Mouse (Mus musculus) intestine, embryonic 16.5 days (tissue): ENCODE results near the gene Pced1b. TPM values are rescaled to one million over a fixed set of nuclear protein-coding genes. Genes with fewer than 3 reads are reported as not detected.
"Not testable (repeated sequence)": the region's sequence is repeated elsewhere in the genome, so short reads cannot be mapped to it uniquely, and the experiment has no call there.

Experiments used
- ATAC-seq: fragments of 200-750 bp; cut with Nextera tagmentation; 2 replicates; pipeline ENCODE4 v1.8.0; 2017; ENCODE audit warnings: moderate TSS enrichment, moderate library complexity
- H3K27ac ChIP-seq: fragments of 300-500 bp; sonication (generic); 2 replicates; pipeline ENCODE4 v1.5.1; 2014; ENCODE audit warnings: mild to moderate bottlenecking, low read length
- H3K27me3 ChIP-seq: fragments of 300-500 bp; sonication (generic); replicated peaks from 2 replicates; pipeline ENCODE4 v1.6.1; 2014; ENCODE audit warnings: low read length, control low read depth, mixed read lengths; ENCODE audit not compliant: control insufficient read depth, insufficient read depth
- H3K36me3 ChIP-seq: fragments of 300-500 bp; sonication (generic); 2 replicates; pipeline ENCODE4 v1.6.1; 2014; ENCODE audit warnings: low read length, control low read depth; ENCODE audit not compliant: control insufficient read depth, insufficient read depth
- H3K4me1 ChIP-seq: fragments of 300-500 bp; sonication (generic); 2 replicates; pipeline ENCODE4 v1.6.1; 2014; ENCODE audit warnings: low read length, control low read depth, mixed read lengths; ENCODE audit not compliant: control insufficient read depth, insufficient read depth
- H3K4me2 ChIP-seq: fragments of 300-500 bp; sonication (generic); 2 replicates; pipeline ENCODE4 v1.6.1; 2014; ENCODE audit warnings: low read depth, low read length, control low read depth
- H3K4me3 ChIP-seq: fragments of 300-500 bp; sonication (generic); 2 replicates; pipeline ENCODE4 v1.5.1; 2014; ENCODE audit warnings: mild to moderate bottlenecking, low read length
- H3K9ac ChIP-seq: fragments of 300-500 bp; sonication (generic); 2 replicates; pipeline ENCODE4 v1.6.1; 2014; ENCODE audit warnings: low read depth, low read length
- H3K9me3 ChIP-seq: fragments of 300-500 bp; sonication (generic); 2 replicates; pipeline ENCODE4 v1.6.1; 2016; ENCODE audit warnings: low read length, control low read depth; ENCODE audit not compliant: control insufficient read depth
- WGBS: fragments of 180-500 bp; shearing (Covaris S2); extraction: QIAGEN DNeasy Blood & Tissue Kit; methylation state at CpG from one replicate; pipeline ENCODE4 v1.1.7; 2014; 5-methylcytosine and 5-hydroxymethylcytosine counted together
- polyA plus RNA-seq: library from polyadenylated mRNA; unstranded; fragments of >200 nt; fragmentation: Nextera tagmentation; extraction: Ambion mirVana; gene quantifications from 2 replicates; pipeline ENCODE4 v1.2.1, GENCODE M21; 2015

The Pced1b gene
- 3.0 and 3.6 TPM in 2 replicates for polyA plus RNA-seq

GRCm38 (mm10) chr15:97246911-97247790 lies at the start of gene Pced1b, which contains the start of gene Amigo2:
Pced1b (plus strand) TSS chr15:97247107.
Amigo2 (minus strand) TSS chr15:97247287.
- Histone ChIP-seq H3K4me3 (peak within 1 kb of the TSS; percentile 73), H3K36me3 (no peaks in the 10 kb centered on the region), H3K4me1 (peaks cover 2% of the 10 kb centered on the region; the same call in 1 of the 2 replicates), H3K9ac (peak within 1 kb of the TSS; percentile 85), H3K4me2 (peak within 1 kb of the TSS; percentile 94), H3K27me3 (peaks cover 11% of the 10 kb centered on the region; the same call in 1 of the 2 replicates), H3K9me3 (no peaks in the 10 kb centered on the region; the same call in 1 of the 2 replicates), H3K27ac (peak within 1 kb of the TSS; percentile 84)
- WGBS: under 1% methylated on average over 95 of the region's 125 CpGs
- ATAC-seq: peak; percentile 91

GRCm38 (mm10) chr15:97204889-97205288 lies 42.0 kb upstream of the Pced1b start:
- Histone ChIP-seq H3K4me2 (no peak overlapping the region), H3K27ac (no peak overlapping the region), H3K4me1 (no peaks in the 10 kb centered on the region), H3K36me3 (no peaks in the 10 kb centered on the region), H3K9me3 (no peaks in the 10 kb centered on the region), H3K27me3 (no peaks in the 10 kb centered on the region), H3K9ac (no peak overlapping the region), H3K4me3 (no peak overlapping the region)
- 77% methylated on average over 3 of the region's 3 CpGs for WGBS
- no peak for ATAC-seq

GRCm38 (mm10) chr15:97205776-97206175 lies 41.1 kb upstream of the Pced1b start:
- Histone ChIP-seq H3K27ac (no peak overlapping the region), H3K9me3 (no peaks in the 10 kb centered on the region), H3K27me3 (no peaks in the 10 kb centered on the region), H3K9ac (no peak overlapping the region), H3K36me3 (no peaks in the 10 kb centered on the region), H3K4me1 (no peaks in the 10 kb centered on the region), H3K4me2 (no peak overlapping the region), H3K4me3 (no peak overlapping the region)
- no peak for ATAC-seq
- WGBS: 88% methylated on average over 10 of the region's 10 CpGs

- Histone ChIP-seq H3K4me1 (no peaks in the 10 kb centered on the region), H3K9ac (no peak overlapping the region), H3K27me3 (no peaks in the 10 kb centered on the region), H3K36me3 (no peaks in the 10 kb centered on the region), H3K9me3 (no peaks in the 10 kb centered on the region), H3K27ac (no peak overlapping the region), H3K4me3 (no peak overlapping the region), H3K4me2 (no peak overlapping the region)
- no peak for ATAC-seq
- WGBS: 95% methylated on average over 8 of the region's 8 CpGs
Observed at GRCm38 (mm10) chr15:97206506-97206905, 40.4 kb upstream of the Pced1b start.

- H3K27me3 ChIP-seq, H3K36me3 ChIP-seq, H3K4me1 ChIP-seq, H3K27ac ChIP-seq, H3K9ac ChIP-seq, ATAC-seq, H3K4me2 ChIP-seq, H3K9me3 ChIP-seq, H3K4me3 ChIP-seq: not testable (repeated sequence)
- whole genome bisulfite sequencing: 83% methylated on average over 3 of the region's 3 CpGs
Observed at GRCm38 (mm10) chr15:97209754-97210153, 37.2 kb upstream of the Pced1b start.

- Histone ChIP-seq H3K27ac (no peak overlapping the region), H3K9ac (no peak overlapping the region), H3K36me3 (no peaks in the 10 kb centered on the region), H3K4me2 (no peak overlapping the region), H3K4me3 (no peak overlapping the region), H3K27me3 (no peaks in the 10 kb centered on the region), H3K4me1 (no peaks in the 10 kb centered on the region), H3K9me3 (no peaks in the 10 kb centered on the region)
- WGBS: 77% methylated on average over 17 of the region's 17 CpGs
- ATAC-seq: no peak
Observed at GRCm38 (mm10) chr15:97212501-97213477, 34.1 kb upstream of the Pced1b start.

GRCm38 (mm10) chr15:97216843-97217242 lies 30.1 kb upstream of the Pced1b start:
- Histone ChIP-seq H3K4me1 (no peaks in the 10 kb centered on the region), H3K9me3 (no peaks in the 10 kb centered on the region), H3K4me3 (no peak overlapping the region), H3K9ac (no peak overlapping the region), H3K36me3 (no peaks in the 10 kb centered on the region), H3K27ac (no peak overlapping the region), H3K4me2 (no peak overlapping the region), H3K27me3 (no peaks in the 10 kb centered on the region)
- ATAC-seq: no peak
- 85% methylated on average over 5 of the region's 5 CpGs for WGBS

GRCm38 (mm10) chr15:97223431-97223830 lies 23.5 kb upstream of the Pced1b start:
- no peak overlapping the region for H3K27ac ChIP-seq
- H3K9me3 ChIP-seq: no peaks in the 10 kb centered on the region
- no peak overlapping the region for H3K4me2 ChIP-seq
- no peak overlapping the region for H3K9ac ChIP-seq
- H3K36me3 ChIP-seq: no peaks in the 10 kb centered on the region
- no peak overlapping the region for H3K4me3 ChIP-seq
- ATAC-seq: no peak
- WGBS: 71% methylated on average over 10 of the region's 10 CpGs
- H3K4me1 ChIP-seq: no peaks in the 10 kb centered on the region
- H3K27me3 ChIP-seq: no peaks in the 10 kb centered on the region

- ATAC-seq: no peak
- 64% methylated on average over 8 of the region's 8 CpGs for WGBS
Observed at GRCm38 (mm10) chr15:97224003-97224402, 22.9 kb upstream of the Pced1b start.

More at GRCm38 (mm10) chr15:97224003-97224402, 22.9 kb upstream of the Pced1b start:
- Histone ChIP-seq H3K27ac (no peak overlapping the region), H3K9ac (no peak overlapping the region), H3K4me1 (no peaks in the 10 kb centered on the region), H3K4me2 (no peak overlapping the region), H3K27me3 (no peaks in the 10 kb centered on the region), H3K4me3 (no peak overlapping the region), H3K36me3 (no peaks in the 10 kb centered on the region), H3K9me3 (no peaks in the 10 kb centered on the region)
